Mouse (Mus musculus): ENCODE measurements at regions not wholly inside any gene's neighbourhood (a gene's known extent, or its start where the extent isn't known, plus 50 kb on each side); places are given as distances from the start of the nearest gene placed in this dataset.

DNA sequence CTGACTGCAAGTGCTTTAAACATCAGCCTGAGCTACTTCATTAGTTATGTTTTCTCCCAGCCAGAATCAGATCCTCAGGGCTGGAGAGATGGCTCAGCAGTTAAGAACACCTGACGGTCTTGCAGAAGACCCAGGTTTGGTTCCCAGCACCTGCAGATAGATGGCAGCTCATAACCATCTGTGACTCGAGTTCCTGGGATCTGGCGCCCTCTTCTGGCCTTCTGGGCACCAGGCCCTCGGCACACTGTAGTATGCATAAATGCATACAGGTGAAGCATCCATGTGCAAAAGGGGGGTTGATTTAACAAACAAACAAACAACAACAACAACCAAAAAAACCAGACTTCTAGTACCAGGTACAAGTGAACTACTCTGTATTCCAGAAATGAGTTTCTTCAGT lies 297.7 kb upstream of the Tgfbr2 start:
- WGBS, result 70% methylated on average over 4 of the region's 4 CpGs
- Histone ChIP-seq H3K4me1 (ENCODE audit: control insufficient read depth, insufficient read depth, low read length) (no peaks in the 10 kb centered on the region), H3K4me2 (ENCODE audit: low read depth, low read length) (no peak overlapping the region), H3K9me3 (replicated peaks; ENCODE audit: control insufficient read depth, low read length) (peaks cover 3% of the 10 kb centered on the region; the same call in 1 of the 2 replicates), H3K4me3 (ENCODE audit: low read length) (no peak overlapping the region), H3K36me3 (ENCODE audit: control insufficient read depth, insufficient read depth) (no peaks in the 10 kb centered on the region), H3K27ac (ENCODE audit: low read length) (no peak overlapping the region), H3K9ac (ENCODE audit: low read length) (no peak overlapping the region), H3K27me3 (ENCODE audit: control insufficient read depth, insufficient read depth, low read length) (no peaks in the 10 kb centered on the region)
- ATAC-seq (replicated peaks; ENCODE audit: extremely low read depth, insufficient read depth, low FRiP score), result no peak

DNA sequence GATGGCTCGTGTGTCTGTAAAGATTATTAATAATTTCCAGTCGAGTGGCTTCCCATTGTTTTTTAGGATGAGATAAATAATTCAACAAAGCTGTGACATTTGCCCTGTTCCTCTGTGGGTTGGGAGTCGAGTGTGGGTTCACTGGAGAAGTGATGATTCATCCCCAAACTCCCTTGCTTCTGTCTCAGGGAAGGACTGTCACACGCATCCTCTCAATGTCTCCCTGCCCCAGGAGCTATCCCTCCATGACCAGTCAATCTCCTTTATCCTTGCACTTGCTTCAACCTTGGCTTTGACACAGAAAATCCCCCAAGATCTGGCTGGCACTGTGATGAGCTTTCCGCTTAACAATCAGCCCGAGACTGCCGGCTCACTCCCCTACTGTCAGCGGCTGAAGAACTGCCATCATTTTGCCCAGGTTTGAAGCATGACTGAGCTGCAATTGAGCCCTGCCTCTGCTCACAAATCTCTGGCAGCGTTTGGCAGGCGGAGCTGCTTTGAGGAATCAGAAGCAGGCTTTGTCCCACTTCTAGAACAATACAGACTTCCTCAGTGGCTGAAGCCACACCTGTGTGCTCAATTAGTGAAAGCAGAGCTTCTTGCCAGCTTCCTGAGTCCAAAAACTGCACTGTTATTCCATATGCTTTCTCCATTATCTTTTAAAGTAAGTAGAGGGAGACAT lies 293.6 kb upstream of the Tgfbr2 start:
- peak; percentile 45; the same call in 1 of the 2 replicates for ATAC-seq (replicated peaks; ENCODE audit: extremely low read depth, insufficient read depth, low FRiP score)

GRCm38 (mm10) chr9:116466336-116466735 lies 291.2 kb upstream of the Tgfbr2 start:
- Histone ChIP-seq H3K27me3 (ENCODE audit: control insufficient read depth, insufficient read depth, low read length) (no peaks in the 10 kb centered on the region), H3K36me3 (ENCODE audit: control insufficient read depth, insufficient read depth) (no peaks in the 10 kb centered on the region), H3K4me3 (ENCODE audit: low read length) (no peak overlapping the region), H3K9me3 (replicated peaks; ENCODE audit: control insufficient read depth, low read length) (no peaks in the 10 kb centered on the region), H3K27ac (ENCODE audit: low read length) (no peak overlapping the region), H3K9ac (ENCODE audit: low read length) (no peak overlapping the region), H3K4me1 (ENCODE audit: control insufficient read depth, insufficient read depth, low read length) (no peaks in the 10 kb centered on the region), H3K4me2 (ENCODE audit: low read depth, low read length) (no peak overlapping the region)
- ATAC-seq (replicated peaks; ENCODE audit: extremely low read depth, insufficient read depth, low FRiP score), result no peak
- 80% methylated on average over 7 of the region's 7 CpGs for WGBS

More for the DNA sequence above, 293.6 kb upstream of the Tgfbr2 start:
- Histone ChIP-seq H3K4me1 (ENCODE audit: control insufficient read depth, insufficient read depth, low read length) (no peaks in the 10 kb centered on the region), H3K27ac (ENCODE audit: low read length) (no peak overlapping the region), H3K36me3 (ENCODE audit: control insufficient read depth, insufficient read depth) (no peaks in the 10 kb centered on the region), H3K4me3 (ENCODE audit: low read length) (no peak overlapping the region), H3K4me2 (ENCODE audit: low read depth, low read length) (no peak overlapping the region), H3K27me3 (ENCODE audit: control insufficient read depth, insufficient read depth, low read length) (no peaks in the 10 kb centered on the region), H3K9me3 (replicated peaks; ENCODE audit: control insufficient read depth, low read length) (peaks cover 3% of the 10 kb centered on the region; the same call in 1 of the 2 replicates), H3K9ac (ENCODE audit: low read length) (no peak overlapping the region)
- WGBS, result 51% methylated on average over 10 of the region's 10 CpGs

DNA sequence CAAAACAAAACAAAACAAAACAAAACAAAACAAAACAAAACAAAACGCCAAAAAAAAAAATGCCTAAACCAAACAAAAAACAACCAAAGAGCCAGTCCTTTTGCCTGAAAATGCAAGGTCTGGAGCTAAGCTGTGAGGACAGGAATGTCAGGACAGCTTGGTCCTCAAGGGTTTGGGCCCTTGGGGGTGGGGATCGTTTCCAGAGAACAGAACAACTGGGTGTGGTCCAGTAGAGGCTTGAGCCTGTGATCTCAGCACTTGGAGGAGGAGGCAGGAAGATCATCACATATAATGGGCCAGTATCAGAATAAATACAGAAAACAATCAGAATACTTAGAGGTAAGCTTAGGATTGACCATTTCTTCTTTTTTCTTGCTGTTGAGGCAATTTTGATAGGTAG lies 289.5 kb upstream of the Tgfbr2 start:
- Histone ChIP-seq H3K4me3 (ENCODE audit: low read length) (no peak overlapping the region), H3K9me3 (replicated peaks; ENCODE audit: control insufficient read depth, low read length) (no peaks in the 10 kb centered on the region), H3K4me1 (ENCODE audit: control insufficient read depth, insufficient read depth, low read length) (no peaks in the 10 kb centered on the region), H3K27me3 (ENCODE audit: control insufficient read depth, insufficient read depth, low read length) (no peaks in the 10 kb centered on the region), H3K4me2 (ENCODE audit: low read depth, low read length) (no peak overlapping the region), H3K36me3 (ENCODE audit: control insufficient read depth, insufficient read depth) (no peaks in the 10 kb centered on the region), H3K27ac (ENCODE audit: low read length) (no peak overlapping the region), H3K9ac (ENCODE audit: low read length) (no peak overlapping the region)
- 53% methylated on average over 2 of the region's 2 CpGs for WGBS
- no peak for ATAC-seq (replicated peaks; ENCODE audit: extremely low read depth, insufficient read depth, low FRiP score)

GRCm38 (mm10) chr9:116462232-116462631 lies 287.1 kb upstream of the Tgfbr2 start:
- Histone ChIP-seq H3K4me3 (ENCODE audit: low read length) (no peak overlapping the region), H3K27ac (ENCODE audit: low read length) (no peak overlapping the region), H3K9ac (ENCODE audit: low read length) (no peak overlapping the region), H3K27me3 (ENCODE audit: control insufficient read depth, insufficient read depth, low read length) (no peaks in the 10 kb centered on the region), H3K9me3 (replicated peaks; ENCODE audit: control insufficient read depth, low read length) (no peaks in the 10 kb centered on the region), H3K4me2 (ENCODE audit: low read depth, low read length) (no peak overlapping the region), H3K4me1 (ENCODE audit: control insufficient read depth, insufficient read depth, low read length) (no peaks in the 10 kb centered on the region), H3K36me3 (ENCODE audit: control insufficient read depth, insufficient read depth) (no peaks in the 10 kb centered on the region)
- ATAC-seq (replicated peaks; ENCODE audit: extremely low read depth, insufficient read depth, low FRiP score), result no peak
- 79% methylated on average over 2 of the region's 2 CpGs for WGBS

- 78% methylated on average over 2 of the region's 2 CpGs for WGBS
- H3K27ac ChIP-seq (ENCODE audit: low read length), result no peak overlapping the region
- no peaks in the 10 kb centered on the region for H3K27me3 ChIP-seq (ENCODE audit: control insufficient read depth, insufficient read depth, low read length)
- no peak overlapping the region for H3K4me3 ChIP-seq (ENCODE audit: low read length)
- H3K9me3 ChIP-seq (replicated peaks; ENCODE audit: control insufficient read depth, low read length), result no peaks in the 10 kb centered on the region
- no peak overlapping the region for H3K4me2 ChIP-seq (ENCODE audit: low read depth, low read length)
- no peaks in the 10 kb centered on the region for H3K4me1 ChIP-seq (ENCODE audit: control insufficient read depth, insufficient read depth, low read length)
- no peaks in the 10 kb centered on the region for H3K36me3 ChIP-seq (ENCODE audit: control insufficient read depth, insufficient read depth)
- ATAC-seq (replicated peaks; ENCODE audit: extremely low read depth, insufficient read depth, low FRiP score), result no peak
- H3K9ac ChIP-seq (ENCODE audit: low read length), result no peak overlapping the region
Observed at GRCm38 (mm10) chr9:116460022-116460421, 284.9 kb upstream of the Tgfbr2 start.

DNA sequence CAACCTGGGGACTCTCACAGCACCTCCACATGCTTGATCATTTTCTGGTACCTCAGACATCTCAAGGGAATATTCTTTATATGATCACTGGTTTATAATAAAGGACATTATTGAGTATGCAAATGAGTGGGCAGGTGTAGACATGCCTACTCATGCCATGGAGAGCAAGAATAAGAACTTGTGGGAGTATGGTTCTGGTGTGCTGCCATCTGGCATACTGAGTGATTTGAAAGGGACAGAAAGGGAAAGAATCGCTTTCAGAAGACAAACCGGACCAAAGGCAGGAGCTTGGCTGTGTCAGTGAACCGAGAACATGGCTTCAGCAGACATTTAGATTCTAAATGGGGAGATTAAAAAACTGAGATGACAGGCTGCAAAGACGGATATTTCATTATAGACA lies 276.9 kb upstream of the Tgfbr2 start:
- WGBS, result 85% methylated on average over 4 of the region's 4 CpGs
- ATAC-seq (replicated peaks; ENCODE audit: extremely low read depth, insufficient read depth, low FRiP score), result no peak

GRCm38 (mm10) chr9:116450829-116451228 lies 275.7 kb upstream of the Tgfbr2 start:
- Histone ChIP-seq H3K9ac (ENCODE audit: low read length) (no peak overlapping the region), H3K4me1 (ENCODE audit: control insufficient read depth, insufficient read depth, low read length) (no peaks in the 10 kb centered on the region), H3K4me3 (ENCODE audit: low read length) (no peak overlapping the region), H3K27me3 (ENCODE audit: control insufficient read depth, insufficient read depth, low read length) (no peaks in the 10 kb centered on the region), H3K36me3 (ENCODE audit: control insufficient read depth, insufficient read depth) (no peaks in the 10 kb centered on the region), H3K9me3 (replicated peaks; ENCODE audit: control insufficient read depth, low read length) (peaks cover 3% of the 10 kb centered on the region; the same call in 1 of the 2 replicates), H3K4me2 (ENCODE audit: low read depth, low read length) (no peak overlapping the region), H3K27ac (ENCODE audit: low read length) (no peak overlapping the region)
- no peak for ATAC-seq (replicated peaks; ENCODE audit: extremely low read depth, insufficient read depth, low FRiP score)
- WGBS, result 85% methylated on average over 4 of the region's 4 CpGs

More for the DNA sequence above, 276.9 kb upstream of the Tgfbr2 start:
- H3K9me3 ChIP-seq (replicated peaks; ENCODE audit: control insufficient read depth, low read length), result no peaks in the 10 kb centered on the region
- H3K4me2 ChIP-seq (ENCODE audit: low read depth, low read length), result no peak overlapping the region
- H3K4me3 ChIP-seq (ENCODE audit: low read length), result no peak overlapping the region
- no peak overlapping the region for H3K9ac ChIP-seq (ENCODE audit: low read length)
- H3K4me1 ChIP-seq (ENCODE audit: control insufficient read depth, insufficient read depth, low read length), result no peaks in the 10 kb centered on the region
- H3K27me3 ChIP-seq (ENCODE audit: control insufficient read depth, insufficient read depth, low read length), result no peaks in the 10 kb centered on the region
- H3K36me3 ChIP-seq (ENCODE audit: control insufficient read depth, insufficient read depth), result no peaks in the 10 kb centered on the region
- H3K27ac ChIP-seq (ENCODE audit: low read length), result no peak overlapping the region

DNA sequence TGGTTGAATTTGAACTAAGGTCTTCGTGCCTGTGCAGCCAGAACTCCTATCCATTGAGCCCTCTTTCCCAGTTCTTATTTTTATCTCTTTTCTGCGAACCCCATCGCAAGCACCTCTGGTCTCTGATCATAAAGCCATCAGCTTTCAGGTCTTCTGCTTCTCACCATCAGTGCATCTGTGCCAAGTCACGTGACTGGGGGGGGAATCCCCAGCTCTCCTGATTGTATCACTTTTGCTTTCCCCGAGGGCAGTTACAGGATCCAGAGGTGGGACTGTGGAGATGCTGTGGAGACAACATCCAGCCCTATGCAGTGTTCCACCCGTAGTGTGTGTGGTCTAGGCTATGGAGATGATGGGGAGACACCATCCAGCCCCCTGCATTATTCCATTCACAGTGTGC lies 272.6 kb upstream of the Tgfbr2 start:
- Histone ChIP-seq H3K9ac (ENCODE audit: low read length) (no peak overlapping the region), H3K4me1 (ENCODE audit: control insufficient read depth, insufficient read depth, low read length) (no peaks in the 10 kb centered on the region), H3K36me3 (ENCODE audit: control insufficient read depth, insufficient read depth) (no peaks in the 10 kb centered on the region), H3K9me3 (replicated peaks; ENCODE audit: control insufficient read depth, low read length) (peaks cover 3% of the 10 kb centered on the region; the same call in 1 of the 2 replicates), H3K4me2 (ENCODE audit: low read depth, low read length) (no peak overlapping the region), H3K27ac (ENCODE audit: low read length) (no peak overlapping the region), H3K27me3 (ENCODE audit: control insufficient read depth, insufficient read depth, low read length) (no peaks in the 10 kb centered on the region), H3K4me3 (ENCODE audit: low read length) (no peak overlapping the region)
- no peak for ATAC-seq (replicated peaks; ENCODE audit: extremely low read depth, insufficient read depth, low FRiP score)
- WGBS, result 79% methylated on average over 6 of the region's 6 CpGs

Data from heart, embryonic 16.5 days (tissue).